Mouse (Mus musculus): ENCODE data around the gene Ing5.

DNA sequence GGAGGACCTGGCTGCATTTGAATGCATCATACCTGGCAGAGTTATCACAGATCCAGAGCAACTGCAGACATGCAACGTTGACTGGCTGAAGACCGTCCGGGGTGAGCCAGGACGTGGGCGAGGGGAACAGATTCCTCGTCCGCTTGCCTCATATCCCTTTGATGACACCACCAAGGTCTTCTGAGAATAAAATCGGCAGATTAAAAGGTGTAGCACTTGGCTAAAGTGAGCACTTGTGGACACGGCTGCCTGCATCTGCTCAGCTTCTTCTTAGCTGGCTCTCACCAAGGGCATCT is 22.7 kb downstream of the Ing5 start:
- no peak for TF ChIP-seq CHD2 (IDR thresholded peaks at IDR 0.05; ENCODE audit: low read depth, low read length)
- TF ChIP-seq ZNF384 (IDR thresholded peaks at IDR 0.05; ENCODE audit: low read depth, low read length): no peak
- no peak for TF ChIP-seq MAFK (IDR thresholded peaks at IDR 0.05; ENCODE audit: insufficient read depth, low read depth, low read length)
- no peak for TF ChIP-seq HCFC1 (IDR thresholded peaks at IDR 0.05; ENCODE audit: borderline replicate concordance, insufficient read depth, low read length)

Data from ES-E14 (cell line).